Comparison of ENCODE assay signal across 9 mouse cellular contexts in the genomic region with DNA sequence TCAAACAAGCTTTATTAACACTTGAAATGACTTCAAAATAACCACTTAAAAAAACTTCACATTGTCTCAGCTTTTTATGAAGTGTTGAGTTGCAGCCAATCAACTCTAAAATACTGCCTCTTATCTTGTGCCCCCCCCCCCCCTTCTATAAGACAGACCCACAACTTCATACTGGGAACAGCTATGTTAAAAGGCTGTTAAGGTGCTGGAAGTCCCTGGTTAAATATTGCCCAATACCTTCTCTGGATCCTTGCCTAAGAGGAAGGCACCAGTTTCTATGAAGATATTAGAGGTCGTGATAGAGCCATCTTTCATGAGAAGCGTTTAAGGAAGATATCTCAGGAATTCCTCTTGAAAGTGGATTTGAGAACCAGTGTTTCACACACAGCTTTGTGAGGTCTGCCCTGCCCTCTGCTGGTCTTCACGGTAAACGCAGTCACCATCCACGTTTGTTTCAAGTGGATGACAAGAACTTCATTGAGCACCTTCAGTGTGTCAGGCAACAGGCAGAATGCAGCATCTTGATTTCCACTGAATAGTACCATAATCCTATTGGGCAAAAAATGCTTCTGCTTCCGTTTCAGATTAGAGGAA.
A peak's percentile ranks its signal among the peaks of the same experiment; 100 is the strongest.
DNase-seq lines count a peak whose midpoint lies in the region; ATAC-seq and TF ChIP-seq lines count a peak whose summit lies in the region.
"Had no signal": no experiment of that assay in that cellular context is flagged by ENCODE, and none has a peak within 500 bp of the region (broad histone marks: within the 10 kb centered on the region; RNA-seq: fewer than 3 reads in every experiment).

No protein-coding gene starts in this region.

- no peak overlapping the region for H3K4me3 ChIP-seq in CH12.LX (replicated peaks in 1 of 3; ENCODE audit: low read depth in 2 of 3, low read length in 2 of 3, poor library complexity in 1 of 3)
- no peak overlapping the region for H3K4me3 ChIP-seq in lung, embryonic 16.5 days (ENCODE audit: low read length)
- H3K4me3 ChIP-seq: limb, embryonic 15.5 days had no signal

- no peak overlapping the region for H3K27ac ChIP-seq in CH12.LX (ENCODE audit: insufficient read depth, low read depth)
- no peak overlapping the region for H3K27ac ChIP-seq in lung, embryonic 16.5 days (ENCODE audit: low read length)
- H3K27ac ChIP-seq: limb, embryonic 15.5 days had no signal

- intact Hi-C loops in gastrocnemius, postnatal 14 days (cut with DNase I; ENCODE audit: low total_unique reads), result loop anchor here (2.0 to 10.0 kb wide), 3 partner anchors 211 to 757 kb away; no protein-coding TSS in a partner anchor

- WGBS in lung, embryonic 16.5 days, result 1% methylated on average over 6 of the region's 6 CpGs

- peak; percentile 96 for TF ChIP-seq RAD21 in CH12.LX (IDR thresholded peaks at IDR 0.05; ENCODE audit: low read depth, low read length)

- DNase-seq in CH12.LX (ENCODE audit: extremely low read depth), result peak; percentile 81
- DNase-seq in R1 (ENCODE audit: low read depth, low spot score), result peak; percentile 86
- DNase-seq in cerebellum, postnatal 25 days, result peak; percentile 86 to 93
- DNase-seq in gastrocnemius, postnatal 14 days, result peak; percentile 61
- peak; percentile 68 to 94 for DNase-seq in layer of hippocampus, adult 18-20 months (ENCODE audit: low spot score in 2 of 2)
- peak; percentile 81 for DNase-seq in right cerebral cortex, adult 18-20 months

- no peak overlapping the region for H3K9ac ChIP-seq in CH12.LX (ENCODE audit: insufficient read depth, low read depth)
- no peak overlapping the region for H3K9ac ChIP-seq in lung, embryonic 16.5 days (ENCODE audit: low read length)
- H3K9ac ChIP-seq: limb, embryonic 15.5 days had no signal

- peak; percentile 81 for ATAC-seq in lung, embryonic 16.5 days (ENCODE audit: low read depth)
- no peak for ATAC-seq in inflammation-experienced regulatory T-cells, adult 6 months

- dilution Hi-C loops in CH12.LX (cut with MboI; ENCODE audit: extremely low pct_ligation_motif_present, extremely low pct_unique_long_range_greater_than_20kb, low sequenced_read_pairs), result no loop called here

- TF ChIP-seq EP300 in CH12.LX (IDR thresholded peaks at IDR 0.05; ENCODE audit: low read length), result no peak

- peak; percentile 50 to 94; a peak in 3 of 4 replicates for TF ChIP-seq CTCF in CH12.LX (conservative IDR thresholded peaks at IDR 0.05 in 1 of 2, IDR thresholded peaks at IDR 0.05 in 1 of 2; ENCODE audit: low read depth in 2 of 2, low read length in 2 of 2)

- no peaks in the 10 kb centered on the region for H3K79me2 ChIP-seq in CH12.LX (replicated peaks; ENCODE audit: control insufficient read depth, extremely low read depth, insufficient read depth, poor library complexity, severe bottlenecking)

- TF ChIP-seq POLR2A in CH12.LX (IDR thresholded peaks at IDR 0.05; ENCODE audit: low read depth, low read length), result no peak

- no peaks in the 10 kb centered on the region for H3K27me3 ChIP-seq in CH12.LX (replicated peaks)
- H3K27me3 ChIP-seq in lung, embryonic 16.5 days (ENCODE audit: control insufficient read depth, insufficient read depth, low read depth, low read length), result no peaks in the 10 kb centered on the region
- H3K27me3 ChIP-seq: limb, embryonic 15.5 days had no signal

- in situ Hi-C loops in CH12.LX (cut with MboI; ENCODE audit: low pct_ligation_motif_present, low pct_unique_long_range_greater_than_20kb, low sequenced_read_pairs), result loop anchor here (25.0 kb wide), 1 partner anchor 720 kb away; no protein-coding TSS in a partner anchor

- peaks cover 3% of the 10 kb centered on the region for H3K9me3 ChIP-seq in CH12.LX (replicated peaks; ENCODE audit: low read length)
- H3K9me3 ChIP-seq in lung, embryonic 16.5 days (ENCODE audit: control insufficient read depth, low read length), result no peaks in the 10 kb centered on the region
- H3K9me3 ChIP-seq: limb, embryonic 15.5 days had no signal

- H3K4me1 ChIP-seq in CH12.LX (ENCODE audit: control insufficient read depth in 1 of 2, insufficient read depth in 2 of 2), result peaks cover 13 to 49% of the 10 kb centered on the region in 2 experiments
- no peaks in the 10 kb centered on the region; the same call in 1 of the 2 replicates for H3K4me1 ChIP-seq in lung, embryonic 16.5 days (replicated peaks; ENCODE audit: control insufficient read depth, insufficient read depth, low read length)
- H3K4me1 ChIP-seq: limb, embryonic 15.5 days had no signal

- H3K36me3 ChIP-seq in CH12.LX (replicated peaks in 1 of 2; ENCODE audit: control insufficient read depth in 1 of 2, insufficient read depth in 1 of 2, low read length in 1 of 2), result no peaks in the 10 kb centered on the region
- no peaks in the 10 kb centered on the region for H3K36me3 ChIP-seq in lung, embryonic 16.5 days (ENCODE audit: control insufficient read depth, insufficient read depth, low read length)
- H3K36me3 ChIP-seq: limb, embryonic 15.5 days had no signal

- H3K4me2 ChIP-seq in CH12.LX (ENCODE audit: insufficient read depth, low read depth, poor library complexity, severe bottlenecking), result no peak overlapping the region
- H3K4me2 ChIP-seq in lung, embryonic 16.5 days (ENCODE audit: low read depth, low read length), result no peak overlapping the region
- H3K4me2 ChIP-seq: limb, embryonic 15.5 days had no signal

TF ChIP-seq in CH12.LX, 34 proteins besides CTCF, POLR2A, EP300 and RAD21:
- TF ChIP-seq PAX5 (IDR thresholded peaks at IDR 0.05; ENCODE audit: low read length) (no peak), SMC3 (IDR thresholded peaks at IDR 0.05; ENCODE audit: low read depth, low read length) (peak; percentile 96), ZC3H11A (IDR thresholded peaks at IDR 0.05; ENCODE audit: low read depth, low read length) (peak; percentile 74), CHD2 (IDR thresholded peaks at IDR 0.05; ENCODE audit: low read length) (no peak), SIN3A (IDR thresholded peaks at IDR 0.05; ENCODE audit: low read length) (no peak), USF2 (conservative IDR thresholded peaks at IDR 0.05; ENCODE audit: low read depth, low read length) (no peak), UBTF (IDR thresholded peaks at IDR 0.05; ENCODE audit: low read depth, low read length) (no peak), JUN (IDR thresholded peaks at IDR 0.05; ENCODE audit: insufficient read depth, low read depth, low read length) (no peak), MAX (IDR thresholded peaks at IDR 0.05; ENCODE audit: low read length) (no peak), TCF12 (IDR thresholded peaks at IDR 0.05; ENCODE audit: low read depth, low read length) (no peak), USF1 (IDR thresholded peaks at IDR 0.05; ENCODE audit: low read depth, low read length) (no peak), ZNF384 (IDR thresholded peaks at IDR 0.05; ENCODE audit: low read depth, low read length) (peak; percentile 32; the same call in 1 of the 2 replicates), NELFE (IDR thresholded peaks at IDR 0.05; ENCODE audit: low read depth, low read length) (no peak), POLR2AphosphoS2 (IDR thresholded peaks at IDR 0.05; ENCODE audit: low read depth, low read length) (no peak), MYC (IDR thresholded peaks at IDR 0.05; ENCODE audit: low read depth, low read length) (0 out of 2 replicates have a peak, but pooled peaks have one; percentile 31), GABPA (IDR thresholded peaks at IDR 0.05; ENCODE audit: insufficient replicate concordance, low read depth, low read length) (no peak), MAZ (IDR thresholded peaks at IDR 0.05; ENCODE audit: low read depth, low read length) (no peak), NRF1 (IDR thresholded peaks at IDR 0.05; ENCODE audit: low read depth, low read length) (no peak), ETS1 (conservative IDR thresholded peaks at IDR 0.05; ENCODE audit: low read depth, low read length) (no peak), CHD1 (IDR thresholded peaks at IDR 0.05; ENCODE audit: low read depth, low read length) (no peak), RCOR1 (conservative IDR thresholded peaks at IDR 0.05; ENCODE audit: low read depth, low read length) (no peak)
